Mouse (Mus musculus): ENCODE data around the gene Xcr1.
A peak's percentile ranks its signal among the peaks of the same experiment; 100 is the strongest.

Xcr1 gene

GRCm38 (mm10) chr9:123861929-123862328 is at the start of gene Xcr1:
Gene Xcr1, minus strand, starts transcription at chr9:123862029.
- no peak for DNase-seq (ENCODE audit: low read depth)

GRCm38 (mm10) chr9:123872049-123872448 is 10.2 kb upstream of the Xcr1 start:
- peak; percentile 87 for DNase-seq (ENCODE audit: low read depth)

- peak; percentile 61 for DNase-seq (ENCODE audit: low read depth)
These were observed 7.4 kb upstream of the Xcr1 start for GRCm38 (mm10) chr9:123869167-123869784.

GRCm38 (mm10) chr9:123863641-123864040 is 1.8 kb upstream of the Xcr1 start:
- no peak for DNase-seq (ENCODE audit: low read depth)

GRCm38 (mm10) chr9:123862895-123863616 is 1.2 kb upstream of the Xcr1 start:
- DNase-seq (ENCODE audit: low read depth), result no peak

- no peak for DNase-seq (ENCODE audit: low read depth)
These were observed 5.0 kb downstream of the Xcr1 start for GRCm38 (mm10) chr9:123856836-123857235.

GRCm38 (mm10) chr9:123852449-123853390 is 9.1 kb downstream of the Xcr1 start:
- DNase-seq (ENCODE audit: low read depth), result peak; percentile 40

- peak; percentile 96 for DNase-seq (ENCODE audit: low read depth)
These were observed 9.9 kb downstream of the Xcr1 start, which contains the start of gene Fyco1 for GRCm38 (mm10) chr9:123851713-123852448. Gene Fyco1, minus strand, starts transcription at chr9:123851899.

GRCm38 (mm10) chr9:123851062-123851712 is 10.6 kb downstream of the Xcr1 start:
- DNase-seq (ENCODE audit: low read depth), result peak; percentile 89

- no peak for DNase-seq (ENCODE audit: low read depth)
These were observed 11.1 kb downstream of the Xcr1 start for GRCm38 (mm10) chr9:123850705-123851061.

GRCm38 (mm10) chr9:123849976-123850695 is 11.7 kb downstream of the Xcr1 start:
- DNase-seq (ENCODE audit: low read depth), result peak; percentile 45

- DNase-seq (ENCODE audit: low read depth), result no peak
These were observed 15.3 kb downstream of the Xcr1 start for GRCm38 (mm10) chr9:123846490-123846889.

GRCm38 (mm10) chr9:123845120-123845519 is 16.7 kb downstream of the Xcr1 start:
- DNase-seq (ENCODE audit: low read depth), result peak; percentile 55

- no peak for DNase-seq (ENCODE audit: low read depth)
These were observed 17.4 kb downstream of the Xcr1 start for GRCm38 (mm10) chr9:123844468-123844867.

- DNase-seq (ENCODE audit: low read depth), result peak; percentile 31
These were observed 21.6 kb downstream of the Xcr1 start for GRCm38 (mm10) chr9:123840243-123840642.

- DNase-seq (ENCODE audit: low read depth), result peak; percentile 50
These were observed 26.0 kb downstream of the Xcr1 start for GRCm38 (mm10) chr9:123835851-123836250.

GRCm38 (mm10) chr9:123828916-123829315 is 32.9 kb downstream of the Xcr1 start:
- no peak for DNase-seq (ENCODE audit: low read depth)

GRCm38 (mm10) chr9:123826631-123827030 is 35.2 kb downstream of the Xcr1 start:
- DNase-seq (ENCODE audit: low read depth), result no peak

- DNase-seq (ENCODE audit: low read depth), result no peak
These were observed 43.2 kb downstream of the Xcr1 start for GRCm38 (mm10) chr9:123818601-123819000.

- no peak for DNase-seq (ENCODE audit: low read depth)
These were observed 45.8 kb downstream of the Xcr1 start for GRCm38 (mm10) chr9:123815996-123816395.

GRCm38 (mm10) chr9:123815444-123815843 is 46.4 kb downstream of the Xcr1 start:
- DNase-seq (ENCODE audit: low read depth), result no peak

All from induced T-regulatory cell, adult 2 months (primary cell).